Mouse (Mus musculus) liver, embryonic 14.5 days (tissue): ENCODE measurements around the gene Gm9837.

Experiments
- CTCF ChIP-seq: IDR thresholded peaks from 2 replicates; pipeline ENCODE4 v1.5.1; 2016; ENCODE audit warnings: antibody characterized with exemption, low read depth, control low read depth
- EP300 ChIP-seq: IDR thresholded peaks from 2 replicates; pipeline ENCODE4 v1.6.1; 2016; ENCODE audit warnings: antibody characterized with exemption, low read depth

GRCm38 (mm10) chr11:53493243-53493955, 23.1 kb upstream of the Gm9837 start:
- no peak for TF ChIP-seq CTCF
- no peak for TF ChIP-seq EP300
